Mouse (Mus musculus) embryonic facial prominence, embryonic 13.5 days (tissue): ENCODE measurements at regions not wholly inside any gene's neighbourhood (a gene's known extent, or its start where the extent isn't known, plus 50 kb on each side); places are given as distances from the start of the nearest gene placed in this dataset.

Experiments used
- ATAC-seq: fragments of 200-750 bp; cut with Nextera tagmentation; 2 replicates; pipeline ENCODE4 v1.8.0; 2017; ENCODE audit warnings: low read depth; ENCODE audit not compliant: insufficient number of reproducible peaks, insufficient read depth, low FRiP score, low TSS enrichment
- H3K27ac ChIP-seq: fragments of 300-500 bp; sonication (generic); 2 replicates; pipeline ENCODE4 v1.5.1; 2015; ENCODE audit warnings: moderate library complexity, mild to moderate bottlenecking, inconsistent platforms
- H3K27me3 ChIP-seq: fragments of 300-500 bp; sonication (generic); 2 replicates; pipeline ENCODE4 v1.6.1; 2015; ENCODE audit warnings: mild to moderate bottlenecking, inconsistent platforms
- H3K36me3 ChIP-seq: fragments of 300-500 bp; sonication (generic); 2 replicates; pipeline ENCODE4 v1.6.1; 2015; ENCODE audit warnings: mild to moderate bottlenecking, inconsistent platforms
- H3K4me1 ChIP-seq: fragments of 300-500 bp; sonication (generic); 2 replicates; pipeline ENCODE4 v1.6.1; 2015; ENCODE audit warnings: inconsistent platforms
- H3K4me2 ChIP-seq: fragments of 300-500 bp; sonication (generic); 2 replicates; pipeline ENCODE4 v1.6.1; 2015; ENCODE audit warnings: moderate library complexity, mild to moderate bottlenecking, inconsistent platforms
- H3K4me3 ChIP-seq: fragments of 300-500 bp; sonication (generic); 2 replicates; pipeline ENCODE4 v1.5.1; 2015; ENCODE audit warnings: mild to moderate bottlenecking, inconsistent platforms
- H3K9ac ChIP-seq: fragments of 300-500 bp; sonication (generic); 2 replicates; pipeline ENCODE4 v1.6.1; 2015; ENCODE audit warnings: mild to moderate bottlenecking, inconsistent platforms
- H3K9me3 ChIP-seq: fragments of 300-500 bp; sonication (generic); 2 replicates; pipeline ENCODE4 v1.6.1; 2016; ENCODE audit warnings: inconsistent platforms
- WGBS: fragments of 180-500 bp; shearing (Covaris S2); methylation state at CpG from one replicate; pipeline ENCODE4 v1.1.7; 2015; ENCODE audit warnings: mixed read lengths; 5-methylcytosine and 5-hydroxymethylcytosine counted together

DNA sequence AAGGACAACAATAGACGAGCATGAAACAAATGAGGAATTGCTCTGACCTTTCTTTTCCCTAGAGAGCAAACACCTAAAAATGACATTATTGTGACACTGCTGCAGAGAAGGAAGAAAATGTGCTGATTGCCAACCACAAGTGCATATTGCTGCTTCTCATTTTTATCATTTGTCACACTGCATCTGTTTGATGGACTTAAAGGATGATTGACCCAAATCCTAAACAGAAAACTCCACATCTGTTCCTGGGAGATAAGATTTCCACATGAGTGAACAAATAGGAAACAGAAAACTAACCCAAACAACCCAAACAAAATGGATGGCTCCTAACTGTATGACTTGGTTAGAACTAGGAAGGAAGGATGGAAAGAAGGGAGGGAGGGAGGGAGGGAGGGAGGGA lies 118.5 kb downstream of the Ccdc50 start:
- ATAC-seq, result no peak
- H3K36me3 ChIP-seq, result no peaks in the 10 kb centered on the region
- no peak overlapping the region for H3K4me3 ChIP-seq
- no peak overlapping the region for H3K27ac ChIP-seq
- H3K4me2 ChIP-seq, result no peak overlapping the region
- no peak overlapping the region for H3K9ac ChIP-seq
- no peaks in the 10 kb centered on the region for H3K27me3 ChIP-seq
- 53% methylated on average over 1 of the region's 1 CpGs for WGBS
- H3K9me3 ChIP-seq, result no peaks in the 10 kb centered on the region
- no peaks in the 10 kb centered on the region for H3K4me1 ChIP-seq

GRCm38 (mm10) chr16:27523527-27524121 lies 135.0 kb downstream of the Ccdc50 start:
- Histone ChIP-seq H3K9me3 (no peaks in the 10 kb centered on the region), H3K4me1 (peaks cover 6% of the 10 kb centered on the region), H3K4me2 (peak overlapping the region; percentile 43), H3K4me3 (no peak overlapping the region), H3K36me3 (no peaks in the 10 kb centered on the region), H3K27ac (0 out of 2 replicates have a peak overlapping the region, but pooled peaks have one; percentile 11), H3K9ac (0 out of 2 replicates have a peak overlapping the region, but pooled peaks have one; percentile 27), H3K27me3 (no peaks in the 10 kb centered on the region)
- WGBS, result 18% methylated on average over 8 of the region's 8 CpGs
- ATAC-seq, result no peak

DNA sequence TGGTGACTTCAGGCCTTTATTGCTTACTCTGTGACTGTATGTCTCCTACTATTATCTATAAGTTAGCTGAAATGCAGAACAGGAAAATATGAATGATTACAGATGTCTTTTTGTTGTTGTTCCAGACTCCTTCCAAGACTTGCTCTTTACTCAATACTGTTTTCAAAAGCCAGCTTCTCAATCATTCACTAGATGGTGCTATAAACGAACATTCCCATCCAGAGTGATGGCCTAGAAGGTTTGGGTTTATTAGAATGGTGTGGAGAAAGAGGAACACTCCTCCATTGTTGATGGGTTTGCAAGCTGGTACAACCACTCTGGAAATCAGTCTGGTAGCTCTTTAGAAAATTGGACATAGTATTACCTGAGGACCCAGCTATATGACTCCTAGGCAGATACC lies 138.0 kb downstream of the Ccdc50 start:
- no peak overlapping the region for H3K27ac ChIP-seq
- no peaks in the 10 kb centered on the region for H3K36me3 ChIP-seq
- no peaks in the 10 kb centered on the region for H3K9me3 ChIP-seq
- no peaks in the 10 kb centered on the region for H3K27me3 ChIP-seq
- WGBS, result 45% methylated on average over 1 of the region's 1 CpGs
- peaks cover 6% of the 10 kb centered on the region for H3K4me1 ChIP-seq
- H3K4me3 ChIP-seq, result no peak overlapping the region
- no peak overlapping the region for H3K9ac ChIP-seq
- ATAC-seq, result no peak
- no peak overlapping the region for H3K4me2 ChIP-seq

DNA sequence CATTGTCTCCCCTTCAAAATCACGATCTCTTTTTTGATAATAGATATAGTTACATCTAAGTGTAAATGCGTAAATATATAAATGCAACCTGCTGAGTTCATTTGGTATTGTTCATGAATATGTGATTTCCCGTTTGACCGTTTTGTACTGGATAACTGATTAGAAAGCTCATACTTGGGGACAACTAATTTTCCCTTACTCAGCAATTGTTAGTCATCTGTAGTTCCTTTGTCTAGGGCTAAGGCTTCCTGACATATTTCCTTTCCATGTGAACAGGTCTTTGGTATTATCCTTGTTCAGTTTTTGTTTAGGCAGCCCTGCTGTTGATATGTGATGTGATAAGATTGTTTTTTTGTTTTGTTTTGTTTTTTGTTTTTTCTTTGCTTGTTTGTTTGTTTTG lies 142.0 kb downstream of the Ccdc50 start:
- Histone ChIP-seq H3K9ac (no peak overlapping the region), H3K9me3 (no peaks in the 10 kb centered on the region), H3K27me3 (no peaks in the 10 kb centered on the region), H3K4me3 (no peak overlapping the region), H3K4me1 (no peaks in the 10 kb centered on the region), H3K4me2 (no peak overlapping the region), H3K36me3 (no peaks in the 10 kb centered on the region), H3K27ac (no peak overlapping the region)
- no peak for ATAC-seq
- 93% methylated on average over 4 of the region's 4 CpGs for WGBS
